ENCODE assay signal across 24 mouse cellular contexts in genomic region chr9:99591144-99591543, GRCm38 (mm10). TPM values are rescaled to one million over a fixed set of nuclear protein-coding genes. Genes with fewer than 3 reads are reported as not detected.
"Had no signal": no experiment of that assay in that cellular context is flagged by ENCODE, and none has a peak within 500 bp of the region (broad histone marks: within the 10 kb centered on the region; RNA-seq: fewer than 3 reads in every experiment).

No protein-coding gene starts in this region.

- H3K4me3 ChIP-seq: limb, embryonic 12.5 days; limb, embryonic 15.5 days; lung, embryonic 15.5 days; myocyte; neural tube, embryonic 13.5 days; stomach, embryonic 15.5 days had no signal

- H3K9me3 ChIP-seq: limb, embryonic 12.5 days; limb, embryonic 15.5 days; lung, embryonic 15.5 days; neural tube, embryonic 13.5 days; stomach, embryonic 15.5 days had no signal

- H3K9ac ChIP-seq: limb, embryonic 12.5 days; limb, embryonic 15.5 days; liver, embryonic 14.5 days; lung, embryonic 15.5 days; neural tube, embryonic 13.5 days; stomach, embryonic 15.5 days had no signal

- H3K27me3 ChIP-seq: limb, embryonic 15.5 days; lung, embryonic 15.5 days; neural tube, embryonic 13.5 days; stomach, embryonic 15.5 days had no signal

- H3K4me2 ChIP-seq: limb, embryonic 12.5 days; limb, embryonic 15.5 days; liver, embryonic 11.5 days; lung, embryonic 15.5 days; midbrain, embryonic 11.5 days; neural tube, embryonic 13.5 days; stomach, embryonic 15.5 days had no signal

- DNase-seq: kidney, adult 11 months; kidney, adult 9 months; kidney, postnatal 14 days; kidney, postnatal 4 days; left cerebral cortex, postnatal 4 days; lung, adult 18-20 months; lung, postnatal 10 days; lung, postnatal 36 days; midbrain, embryonic 14.5 days; right cerebral cortex, postnatal 4 days; thymus, postnatal 36 days had no signal

- H3K27ac ChIP-seq: limb, embryonic 12.5 days; limb, embryonic 15.5 days; liver, embryonic 14.5 days; lung, embryonic 15.5 days; neural tube, embryonic 13.5 days; stomach, embryonic 15.5 days had no signal

- H3K36me3 ChIP-seq: limb, embryonic 12.5 days; limb, embryonic 15.5 days; lung, embryonic 15.5 days; neural tube, embryonic 13.5 days; stomach, embryonic 15.5 days had no signal

- H3K4me1 ChIP-seq: limb, embryonic 12.5 days; limb, embryonic 15.5 days; lung, embryonic 15.5 days; neural tube, embryonic 13.5 days; stomach, embryonic 15.5 days had no signal

RNA-seq across cellular contexts. Expression of gene A4gnt, which starts 21.2 kb away (rescaled TPM):
- total RNA-seq: layer of hippocampus, adult 18-20 months; layer of hippocampus, postnatal 14 days; left cerebral cortex, postnatal 14 days; left cerebral cortex, postnatal 4 days; neutrophil, adult 5-6 weeks had no signal
- polyA plus RNA-seq: limb, embryonic 12.5 days; liver, embryonic 11.5 days; liver, embryonic 14.5 days; lung, embryonic 15.5 days; midbrain, embryonic 11.5 days; midbrain, embryonic 14.5 days; myocyte; neural tube, embryonic 13.5 days had no signal

RNA-seq across cellular contexts. Expression of gene Dzip1l, which starts 38.2 kb away (rescaled TPM):
- total RNA-seq: neutrophil, adult 5-6 weeks had no signal
